Mouse (Mus musculus) heart, postnatal 0 days (tissue): ENCODE results near the gene Plekhg3. TPM values are rescaled to one million over a fixed set of nuclear protein-coding genes. Genes with fewer than 3 reads are reported as not detected.
A peak's percentile ranks its signal among the peaks of the same experiment; 100 is the strongest.

ENCODE experiments used
- ATAC-seq: fragments of 200-750 bp; cut with Nextera tagmentation; 2 replicates; pipeline ENCODE4 v1.8.0; 2017; ENCODE audit warnings: low read depth, moderate number of reproducible peaks, moderate library complexity; ENCODE audit not compliant: insufficient read depth
- DNase-seq: peaks from one replicate; pipeline ENCODE4 v3.0.0-alpha.2; 2016; ENCODE audit warnings: low spot score
- H3K27ac ChIP-seq: fragments of 300-500 bp; sonication (generic); 2 replicates; pipeline ENCODE4 v1.5.1; 2014; ENCODE audit warnings: low read depth, mild to moderate bottlenecking
- H3K27me3 ChIP-seq: fragments of 300-500 bp; sonication (generic); 2 replicates; pipeline ENCODE4 v1.6.1; 2014; ENCODE audit warnings: low read length, mixed read lengths; ENCODE audit not compliant: control insufficient read depth, insufficient read depth
- H3K36me3 ChIP-seq: fragments of 300-500 bp; sonication (generic); replicated peaks from 2 replicates; pipeline ENCODE4 v1.6.1; 2014; ENCODE audit warnings: low read length, mixed read lengths; ENCODE audit not compliant: control insufficient read depth, insufficient read depth
- H3K4me1 ChIP-seq: fragments of 300-500 bp; sonication (generic); 2 replicates; pipeline ENCODE4 v1.6.1; 2014; ENCODE audit warnings: antibody characterized with exemption; ENCODE audit not compliant: control insufficient read depth, insufficient read depth
- H3K4me2 ChIP-seq: fragments of 300-500 bp; sonication (generic); 2 replicates; pipeline ENCODE4 v1.6.1; 2014; ENCODE audit warnings: low read depth, mild to moderate bottlenecking, low read length, moderate library complexity
- H3K4me3 ChIP-seq: fragments of 300-500 bp; sonication (generic); 2 replicates; pipeline ENCODE4 v1.5.1; 2014; ENCODE audit warnings: low read depth, low read length
- H3K9ac ChIP-seq: fragments of 300-500 bp; sonication (generic); replicated peaks from 2 replicates; pipeline ENCODE4 v1.6.1; 2014; ENCODE audit warnings: low read depth, low read length, mixed read lengths
- H3K9me3 ChIP-seq: fragments of 300-500 bp; sonication (generic); replicated peaks from 2 replicates; pipeline ENCODE4 v1.6.1; 2016; ENCODE audit warnings: low read length; ENCODE audit not compliant: control insufficient read depth
- CTCF ChIP-seq: IDR thresholded peaks from 2 replicates; pipeline ENCODE4 v1.5.1; 2016; ENCODE audit warnings: antibody characterized with exemption, control low read depth, low read depth
- EP300 ChIP-seq: IDR thresholded peaks from 2 replicates; pipeline ENCODE4 v1.6.1; 2016; ENCODE audit warnings: antibody characterized with exemption, low read depth
- WGBS: fragments of 180-500 bp; shearing (Covaris S2); extraction: QIAGEN DNeasy Blood & Tissue Kit; methylation state at CpG from one replicate; pipeline ENCODE4 v1.1.7; 2014; 5-methylcytosine and 5-hydroxymethylcytosine counted together
- polyA plus RNA-seq: library from polyadenylated mRNA; unstranded; fragments of >200 nt; fragmentation: Nextera tagmentation; extraction: Ambion mirVana; gene quantifications from 2 replicates; pipeline ENCODE4 v1.2.1, GENCODE M21; 2015
- total RNA-seq: library from RNA; depleted of rRNA; stranded (reverse); fragments of >200 nt; gene quantifications from 2 replicates; pipeline ENCODE4 v1.2.3, GENCODE M21; 2014; ENCODE audit warnings: low replicate concordance

Plekhg3 gene
- total and polyA plus RNA-seq, 2 experiments from 2014 or later = 3.7 to 21.7 TPM

DNA sequence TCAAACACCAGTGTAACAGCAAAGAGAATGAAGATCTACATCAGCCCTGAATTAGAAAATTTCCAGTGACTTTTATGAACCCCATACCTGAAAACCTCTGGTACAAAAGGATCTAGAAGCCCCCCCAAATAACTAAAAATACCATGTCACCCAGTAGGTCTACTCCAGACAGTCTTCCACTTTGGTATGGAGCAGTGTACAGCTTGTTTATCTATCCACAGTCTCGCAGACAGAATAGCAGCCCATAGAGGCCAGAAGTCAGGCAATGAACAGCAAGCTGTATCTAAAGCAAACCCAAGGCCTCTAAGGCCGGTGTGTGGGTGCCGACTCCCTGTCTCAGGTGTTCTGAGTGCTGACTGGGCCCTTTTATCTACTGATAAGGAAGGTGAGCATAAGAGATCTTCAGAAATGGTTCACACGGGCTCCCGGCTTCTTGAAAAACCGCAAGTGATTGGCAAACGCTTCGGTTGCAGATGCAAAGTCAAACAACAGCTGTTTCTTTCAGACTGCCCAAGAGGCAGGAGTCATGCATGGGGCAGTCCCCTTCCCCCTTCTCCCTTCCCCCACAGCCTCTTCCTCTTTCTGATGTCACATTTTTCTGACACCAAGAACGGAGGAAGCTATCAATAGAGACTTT lies 3.3 kb upstream of the Plekhg3 start:
- ATAC-seq = no peak
- Histone ChIP-seq H3K4me1 (peaks cover 9% of the 10 kb centered on the region; the same call in 1 of the 2 replicates), H3K4me2 (no peak overlapping the region), H3K9me3 (no peaks in the 10 kb centered on the region), H3K4me3 (no peak overlapping the region), H3K27ac (no peak overlapping the region), H3K9ac (no peak overlapping the region), H3K36me3 (no peaks in the 10 kb centered on the region), H3K27me3 (0 out of 2 replicates have a peak, but pooled peaks cover 14% of the 10 kb centered on the region)
- DNase-seq = no peak
- 54% methylated on average over 9 of the region's 9 CpGs for WGBS
- TF ChIP-seq CTCF (no peak), EP300 (no peak)

DNA sequence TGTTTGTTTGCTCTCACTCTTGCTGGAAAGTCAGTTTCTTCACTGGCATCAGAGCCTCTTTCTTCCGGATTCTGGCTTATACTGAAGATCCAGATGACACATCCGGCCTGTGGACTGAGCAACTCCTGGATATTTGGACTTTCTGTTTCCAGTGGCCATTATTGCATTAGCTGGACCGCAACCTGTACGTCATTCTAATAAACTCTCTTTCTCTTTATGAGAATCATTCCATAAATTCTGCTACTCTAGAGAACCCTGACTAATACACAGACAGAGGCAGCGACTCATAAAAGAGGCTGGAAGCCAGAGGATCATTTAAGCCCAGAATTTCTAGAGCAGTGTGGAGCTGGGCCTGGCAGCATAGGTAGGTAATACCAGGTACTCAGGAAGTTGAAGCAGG lies 1.9 kb upstream of the Plekhg3 start:
- 89% methylated on average over 5 of the region's 5 CpGs for WGBS
- H3K9ac ChIP-seq = no peak overlapping the region
- H3K27me3 ChIP-seq = 0 out of 2 replicates have a peak, but pooled peaks cover 16% of the 10 kb centered on the region
- H3K27ac ChIP-seq = no peak overlapping the region
- DNase-seq (no peak), ATAC-seq (no peak)
- H3K4me3 ChIP-seq = no peak overlapping the region
- no peaks in the 10 kb centered on the region for H3K9me3 ChIP-seq
- TF ChIP-seq CTCF = no peak
- no peak for TF ChIP-seq EP300
- no peaks in the 10 kb centered on the region for H3K36me3 ChIP-seq
- H3K4me1 ChIP-seq = peaks cover 11% of the 10 kb centered on the region; the same call in 1 of the 2 replicates
- H3K4me2 ChIP-seq = no peak overlapping the region

DNA sequence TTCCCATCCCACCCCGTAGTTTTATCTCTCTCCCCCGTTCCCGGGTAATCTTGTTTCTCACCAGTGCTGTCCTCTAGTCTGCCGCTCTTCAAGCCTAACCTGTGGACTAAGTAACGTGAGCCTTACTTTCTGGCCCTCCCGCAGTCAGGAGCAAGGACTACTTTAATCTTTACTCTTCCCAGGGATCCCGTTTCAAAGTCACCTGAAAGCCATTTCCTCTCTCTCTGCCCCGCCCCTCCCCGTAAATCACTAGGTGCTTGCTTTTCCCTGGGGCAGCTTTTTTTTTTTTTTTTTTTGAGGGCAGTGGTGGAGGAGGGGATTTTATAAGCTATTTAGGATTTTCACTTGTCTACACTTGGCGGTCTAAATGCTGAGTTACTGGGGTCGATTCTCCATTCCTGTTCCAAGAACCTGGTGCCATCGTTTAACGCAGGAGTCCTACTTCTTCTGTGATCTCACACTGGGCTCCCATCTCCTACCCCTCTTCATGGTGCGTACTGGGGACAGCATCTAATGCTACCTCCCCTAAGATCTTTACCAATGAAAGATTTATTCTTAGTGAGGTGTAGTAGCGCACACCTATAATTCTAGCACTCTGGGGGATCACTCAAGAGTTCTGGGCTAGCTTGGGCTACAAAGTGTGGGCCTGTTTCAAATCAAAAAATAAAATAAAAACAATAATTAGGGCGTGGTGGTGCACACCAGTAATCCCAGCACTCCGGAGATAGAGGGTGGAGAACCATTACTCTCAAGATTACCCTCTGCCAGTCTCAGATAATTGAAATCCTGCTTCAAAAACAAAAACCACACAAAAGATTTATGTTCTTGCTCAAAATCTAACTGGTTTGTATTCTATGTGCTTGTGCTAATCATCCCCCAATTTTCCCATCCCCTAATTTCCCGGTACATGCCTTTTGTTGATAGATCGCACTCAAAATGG lies 1.6 kb downstream of the Plekhg3 start:
- H3K4me2 ChIP-seq = peak overlapping the region; percentile 94
- H3K9me3 ChIP-seq = no peaks in the 10 kb centered on the region
- ATAC-seq (no peak), DNase-seq (no peak)
- H3K27me3 ChIP-seq = 0 out of 2 replicates have a peak, but pooled peaks cover 16% of the 10 kb centered on the region
- peaks cover 35% of the 10 kb centered on the region for H3K4me1 ChIP-seq
- TF ChIP-seq EP300 (no peak), CTCF (no peak)
- H3K36me3 ChIP-seq = no peaks in the 10 kb centered on the region
- WGBS = 20% methylated on average over 19 of the region's 19 CpGs
- no peak overlapping the region for H3K27ac ChIP-seq
- peak overlapping the region; percentile 81 for H3K9ac ChIP-seq
- peak overlapping the region; percentile 92 for H3K4me3 ChIP-seq

DNA sequence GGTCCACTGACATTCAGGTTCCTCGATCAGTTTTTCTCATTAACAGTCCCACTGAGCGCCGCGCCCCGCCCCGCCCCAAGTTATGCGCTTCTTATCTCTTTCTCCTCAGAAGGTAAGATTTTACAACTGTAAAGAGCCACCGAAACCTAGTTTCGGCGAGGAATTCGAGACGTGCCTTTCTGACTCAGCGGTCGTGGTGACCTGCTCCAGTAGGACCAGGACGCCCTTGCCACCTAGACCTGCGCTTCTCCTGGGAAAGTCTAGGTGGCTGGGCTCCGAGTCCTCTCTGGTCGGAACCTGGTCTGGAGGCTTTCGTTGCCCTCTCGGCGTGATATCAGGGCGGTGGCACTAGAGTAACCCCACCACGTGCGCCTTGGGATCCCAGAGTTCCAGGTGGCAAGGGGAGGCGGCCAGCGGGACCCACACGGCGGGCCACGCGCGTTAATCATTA lies 2.3 kb downstream of the Plekhg3 start:
- under 1% methylated on average over 31 of the region's 31 CpGs for WGBS
- H3K27ac ChIP-seq = peak overlapping the region; percentile 91
- no peaks in the 10 kb centered on the region for H3K9me3 ChIP-seq
- no peaks in the 10 kb centered on the region for H3K36me3 ChIP-seq
- DNase-seq (no peak), ATAC-seq (peak; percentile 24; the same call in 1 of the 2 replicates)
- H3K4me3 ChIP-seq = peak overlapping the region; percentile 92
- TF ChIP-seq EP300 = no peak
- TF ChIP-seq CTCF = no peak
- peak overlapping the region; percentile 81 for H3K9ac ChIP-seq
- H3K4me1 ChIP-seq = peaks cover 35% of the 10 kb centered on the region
- peak overlapping the region; percentile 94 for H3K4me2 ChIP-seq
- H3K27me3 ChIP-seq = 0 out of 2 replicates have a peak, but pooled peaks cover 16% of the 10 kb centered on the region

DNA sequence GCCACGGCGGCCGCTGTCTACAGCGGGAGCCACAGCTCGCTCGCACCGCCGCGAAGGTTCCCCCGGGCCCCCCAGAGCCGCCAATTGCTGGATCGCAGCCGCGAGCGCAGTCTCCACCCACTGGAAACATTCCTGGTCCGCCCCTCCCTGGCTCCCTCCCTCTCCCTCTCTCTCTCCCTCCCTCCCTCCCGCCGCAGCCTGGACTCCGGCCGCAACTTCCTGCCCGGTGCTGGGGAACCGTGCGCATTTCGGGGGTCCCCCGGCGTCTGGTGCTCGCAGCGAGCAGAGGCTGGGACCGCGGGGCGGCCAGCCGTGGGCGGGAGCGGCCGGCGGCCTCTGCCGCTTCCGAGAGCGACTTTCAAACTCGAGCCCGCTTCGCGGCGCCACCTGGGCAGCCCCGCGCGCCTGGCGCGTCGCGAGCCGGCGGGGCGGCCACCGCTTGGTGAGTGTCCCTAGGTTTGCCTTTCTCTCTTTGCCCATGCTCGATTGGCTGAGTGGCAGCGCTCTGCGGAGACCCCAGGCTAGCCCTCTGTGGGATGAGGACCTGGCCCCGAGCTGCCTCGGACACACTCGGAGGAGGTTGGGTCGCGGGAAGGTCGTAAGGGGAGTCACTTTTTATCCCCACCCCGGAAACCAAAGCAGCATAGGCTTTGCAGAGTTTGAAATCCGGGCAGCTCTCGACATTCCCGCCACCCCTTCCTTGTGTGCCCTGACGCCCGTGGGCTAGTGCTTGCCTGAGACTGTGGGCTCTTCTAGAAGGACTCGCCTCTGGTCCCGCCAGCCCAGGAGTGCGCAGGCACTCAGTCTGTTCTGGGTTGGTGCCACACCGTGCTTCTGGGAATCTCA lies 2.9 kb downstream of the Plekhg3 start:
- Histone ChIP-seq H3K9me3 (no peaks in the 10 kb centered on the region), H3K4me1 (peaks cover 35% of the 10 kb centered on the region), H3K4me2 (peak overlapping the region; percentile 94), H3K27me3 (0 out of 2 replicates have a peak, but pooled peaks cover 16% of the 10 kb centered on the region), H3K4me3 (peak overlapping the region; percentile 92), H3K9ac (peak overlapping the region; percentile 81), H3K36me3 (no peaks in the 10 kb centered on the region), H3K27ac (peak overlapping the region; percentile 91)
- ATAC-seq = peak; percentile 82
- no peak for TF ChIP-seq EP300
- no peak for TF ChIP-seq CTCF
- peak; percentile 78 for DNase-seq
- WGBS = under 1% methylated on average over 72 of the region's 74 CpGs
